Mouse (Mus musculus): ENCODE data around the gene Olfr575. TPM values are rescaled to one million over a fixed set of nuclear protein-coding genes. Genes with fewer than 3 reads are reported as not detected.

Olfr575 gene
- polyA plus RNA-seq (2012; rRNA removed), result not detected in 2 replicates

DNA sequence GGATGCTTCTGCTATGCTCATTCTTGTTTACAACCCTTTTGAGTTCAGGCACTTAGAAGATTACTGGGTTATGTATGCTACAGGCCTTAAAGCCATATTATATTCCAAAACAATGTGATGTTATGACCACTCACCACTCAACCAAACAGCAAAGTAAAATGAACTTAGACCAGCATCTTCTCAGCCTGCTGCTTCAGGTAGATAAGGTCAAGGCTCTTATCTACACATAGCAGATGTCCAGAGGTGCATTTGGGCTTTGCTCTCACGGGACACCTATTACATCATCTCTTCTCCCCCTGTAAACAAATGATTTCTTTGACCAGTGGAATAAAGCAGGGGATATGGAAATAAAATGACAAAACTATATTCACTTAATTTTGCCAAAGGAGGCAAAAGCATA lies at the start of gene Olfr575:
Olfr575 (minus strand) TSS at position 183 of the 400 bp plus-strand sequence.
- no peaks in the 10 kb centered on the region for H3K27me3 ChIP-seq (ENCODE audit: control insufficient read depth, insufficient read depth, low read length)
- no peak within 1 kb of the TSS for H3K4me3 ChIP-seq (ENCODE audit: control insufficient read depth, low read depth, low read length)
- H3K4me1 ChIP-seq (ENCODE audit: control insufficient read depth, insufficient read depth, low read length), result no peaks in the 10 kb centered on the region
- no peaks in the 10 kb centered on the region for H3K36me3 ChIP-seq (ENCODE audit: control insufficient read depth, insufficient read depth, low read length)
- no peak for TF ChIP-seq POLR2A (IDR thresholded peaks at IDR 0.05; ENCODE audit: control insufficient read depth, low read depth, low read length)
- TF ChIP-seq CTCF (IDR thresholded peaks at IDR 0.05; ENCODE audit: control insufficient read depth, insufficient read depth, insufficient replicate concordance, low read depth, low read length), result no peak
- H3K27ac ChIP-seq (ENCODE audit: control insufficient read depth, insufficient read depth, low read depth, low read length), result no peak within 1 kb of the TSS

DNA sequence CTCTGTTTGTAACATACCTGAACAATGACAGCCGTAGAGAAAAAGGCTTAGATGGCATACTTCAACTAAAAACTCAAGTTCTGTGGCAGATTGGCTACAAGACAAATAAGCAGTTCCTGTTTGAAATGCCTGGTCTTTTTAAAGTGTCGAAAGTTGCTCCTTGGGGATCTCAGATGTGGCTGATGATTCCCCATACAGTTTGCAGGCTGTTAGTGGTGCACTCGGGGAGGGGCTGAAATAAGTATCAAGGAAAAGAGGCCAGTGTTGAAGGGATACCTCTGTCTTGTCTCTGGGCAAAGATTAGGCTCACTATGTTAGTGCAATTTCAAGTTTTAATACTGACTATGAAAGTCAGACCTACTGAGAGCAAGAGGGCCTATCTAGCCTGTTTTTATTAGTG lies 30.6 kb upstream of the Olfr575 start, which contains the start of gene Olfr578:
Olfr578 (minus strand) TSS at position 101 of the 400 bp plus-strand sequence.
- no peak within 1 kb of the TSS for H3K4me3 ChIP-seq (ENCODE audit: control insufficient read depth, low read depth, low read length)
- no peaks in the 10 kb centered on the region for H3K36me3 ChIP-seq (ENCODE audit: control insufficient read depth, insufficient read depth, low read length)
- TF ChIP-seq CTCF (IDR thresholded peaks at IDR 0.05; ENCODE audit: control insufficient read depth, insufficient read depth, insufficient replicate concordance, low read depth, low read length), result no peak
- TF ChIP-seq POLR2A (IDR thresholded peaks at IDR 0.05; ENCODE audit: control insufficient read depth, low read depth, low read length), result no peak
- no peak within 1 kb of the TSS for H3K27ac ChIP-seq (ENCODE audit: control insufficient read depth, insufficient read depth, low read depth, low read length)
- no peaks in the 10 kb centered on the region for H3K27me3 ChIP-seq (ENCODE audit: control insufficient read depth, insufficient read depth, low read length)
- no peaks in the 10 kb centered on the region for H3K4me1 ChIP-seq (ENCODE audit: control insufficient read depth, insufficient read depth, low read length)

DNA sequence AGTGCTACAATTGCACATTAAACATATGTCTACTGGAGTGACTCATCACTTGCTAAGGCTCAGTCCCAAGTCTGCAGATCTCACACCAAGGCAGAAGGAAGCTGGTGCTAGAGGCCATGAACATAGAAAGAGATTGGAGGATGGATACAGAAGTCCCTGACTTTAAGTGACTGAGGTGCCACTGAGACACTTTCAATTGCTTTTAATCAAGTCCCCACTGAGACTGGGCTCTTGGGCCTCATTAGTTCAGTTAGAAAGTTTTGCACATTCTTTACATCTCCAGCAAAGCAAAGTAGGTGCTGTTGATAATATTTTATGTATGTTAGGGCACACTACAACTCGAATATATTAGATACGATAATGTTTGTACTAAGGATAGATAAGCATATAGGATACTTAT lies 17.3 kb upstream of the Olfr575 start, which contains the start of gene Olfr577:
Olfr577 (minus strand) TSS at position 101 of the 400 bp plus-strand sequence.
- Histone ChIP-seq H3K4me1 (ENCODE audit: control insufficient read depth, insufficient read depth, low read length) (no peaks in the 10 kb centered on the region), H3K27ac (ENCODE audit: control insufficient read depth, insufficient read depth, low read depth, low read length) (no peak within 1 kb of the TSS), H3K4me3 (ENCODE audit: control insufficient read depth, low read depth, low read length) (no peak within 1 kb of the TSS), H3K27me3 (ENCODE audit: control insufficient read depth, insufficient read depth, low read length) (no peaks in the 10 kb centered on the region), H3K36me3 (ENCODE audit: control insufficient read depth, insufficient read depth, low read length) (no peaks in the 10 kb centered on the region)
- no peak for TF ChIP-seq CTCF (IDR thresholded peaks at IDR 0.05; ENCODE audit: control insufficient read depth, insufficient read depth, insufficient replicate concordance, low read depth, low read length)
- TF ChIP-seq POLR2A (IDR thresholded peaks at IDR 0.05; ENCODE audit: control insufficient read depth, low read depth, low read length), result no peak

DNA sequence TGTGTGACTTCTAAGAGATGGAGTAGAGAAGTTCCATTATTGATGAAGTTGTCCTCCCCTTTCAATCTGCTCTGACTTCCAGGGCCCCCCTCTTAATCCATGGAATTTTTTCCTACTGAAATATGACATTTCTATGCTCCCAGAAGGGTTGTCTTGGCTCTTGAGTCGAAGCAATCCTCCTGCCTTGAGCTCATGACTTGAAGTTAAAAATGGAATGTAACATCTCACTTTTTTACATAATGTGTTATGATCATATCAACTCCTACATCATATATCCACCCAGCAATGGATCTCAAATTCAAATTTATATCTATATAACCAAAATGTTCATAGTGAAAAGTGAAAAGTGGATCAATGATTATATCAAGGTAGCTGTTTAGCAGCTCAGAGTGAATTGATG lies 15.8 kb upstream of the Olfr575 start:
- H3K27me3 ChIP-seq (ENCODE audit: control insufficient read depth, insufficient read depth, low read length), result no peaks in the 10 kb centered on the region
- H3K4me3 ChIP-seq (ENCODE audit: control insufficient read depth, low read depth, low read length), result no peak overlapping the region
- no peaks in the 10 kb centered on the region for H3K4me1 ChIP-seq (ENCODE audit: control insufficient read depth, insufficient read depth, low read length)
- no peak for TF ChIP-seq CTCF (IDR thresholded peaks at IDR 0.05; ENCODE audit: control insufficient read depth, insufficient read depth, insufficient replicate concordance, low read depth, low read length)
- TF ChIP-seq POLR2A (IDR thresholded peaks at IDR 0.05; ENCODE audit: control insufficient read depth, low read depth, low read length), result no peak
- no peaks in the 10 kb centered on the region for H3K36me3 ChIP-seq (ENCODE audit: control insufficient read depth, insufficient read depth, low read length)
- H3K27ac ChIP-seq (ENCODE audit: control insufficient read depth, insufficient read depth, low read depth, low read length), result no peak overlapping the region

DNA sequence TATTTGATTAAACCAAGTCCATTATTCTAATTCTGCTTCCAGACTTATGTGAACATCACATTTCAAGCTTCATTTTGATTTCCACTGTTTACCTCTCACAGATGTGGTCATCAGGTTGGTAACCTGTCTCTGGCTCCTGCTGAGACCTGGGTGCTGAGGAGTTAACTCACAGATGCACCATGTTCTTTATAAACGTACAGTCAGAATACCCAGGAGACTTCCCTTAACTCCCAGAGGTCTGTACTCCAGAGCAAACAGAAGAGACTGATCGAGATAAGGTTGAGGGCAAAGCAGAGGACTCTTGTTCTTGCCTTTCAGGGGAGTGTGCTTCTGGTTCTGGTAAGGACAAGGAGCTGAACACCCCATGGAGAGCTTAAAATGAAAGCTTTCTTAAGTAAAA lies 3.8 kb upstream of the Olfr575 start, which contains the start of gene Olfr576:
Olfr576 (plus strand) TSS at position 301 of the 400 bp plus-strand sequence.
- no peaks in the 10 kb centered on the region for H3K36me3 ChIP-seq (ENCODE audit: control insufficient read depth, insufficient read depth, low read length)
- H3K27ac ChIP-seq (ENCODE audit: control insufficient read depth, insufficient read depth, low read depth, low read length), result no peak within 1 kb of the TSS
- no peaks in the 10 kb centered on the region for H3K4me1 ChIP-seq (ENCODE audit: control insufficient read depth, insufficient read depth, low read length)
- H3K27me3 ChIP-seq (ENCODE audit: control insufficient read depth, insufficient read depth, low read length), result no peaks in the 10 kb centered on the region
- no peak within 1 kb of the TSS for H3K4me3 ChIP-seq (ENCODE audit: control insufficient read depth, low read depth, low read length)
- TF ChIP-seq CTCF (IDR thresholded peaks at IDR 0.05; ENCODE audit: control insufficient read depth, insufficient read depth, insufficient replicate concordance, low read depth, low read length) (no peak), POLR2A (IDR thresholded peaks at IDR 0.05; ENCODE audit: control insufficient read depth, low read depth, low read length) (no peak)

DNA sequence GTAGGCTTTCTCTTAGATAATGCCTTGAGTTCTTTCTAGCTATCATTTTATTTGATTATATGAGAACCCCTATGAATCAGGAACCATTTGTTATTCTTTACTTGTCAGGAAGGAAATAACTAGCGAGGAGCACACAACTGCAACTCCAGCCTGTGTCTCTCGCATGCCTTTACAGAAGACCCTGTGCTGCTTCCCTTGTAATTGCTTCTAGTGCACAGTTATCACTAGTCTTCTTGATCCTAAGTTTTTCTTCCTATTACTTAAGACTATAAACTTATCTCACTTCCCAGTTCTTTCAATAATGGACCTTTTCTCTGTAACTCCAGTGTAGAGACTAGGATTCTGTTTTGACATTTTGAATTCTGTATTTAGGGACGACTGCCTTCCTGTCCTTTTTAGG lies 438 bp downstream of the Olfr575 start:
- Histone ChIP-seq H3K4me1 (ENCODE audit: control insufficient read depth, insufficient read depth, low read length) (no peaks in the 10 kb centered on the region), H3K4me3 (ENCODE audit: control insufficient read depth, low read depth, low read length) (no peak overlapping the region), H3K36me3 (ENCODE audit: control insufficient read depth, insufficient read depth, low read length) (no peaks in the 10 kb centered on the region), H3K27ac (ENCODE audit: control insufficient read depth, insufficient read depth, low read depth, low read length) (no peak overlapping the region), H3K27me3 (ENCODE audit: control insufficient read depth, insufficient read depth, low read length) (no peaks in the 10 kb centered on the region)
- TF ChIP-seq CTCF (IDR thresholded peaks at IDR 0.05; ENCODE audit: control insufficient read depth, insufficient read depth, insufficient replicate concordance, low read depth, low read length), result no peak
- no peak for TF ChIP-seq POLR2A (IDR thresholded peaks at IDR 0.05; ENCODE audit: control insufficient read depth, low read depth, low read length)

DNA sequence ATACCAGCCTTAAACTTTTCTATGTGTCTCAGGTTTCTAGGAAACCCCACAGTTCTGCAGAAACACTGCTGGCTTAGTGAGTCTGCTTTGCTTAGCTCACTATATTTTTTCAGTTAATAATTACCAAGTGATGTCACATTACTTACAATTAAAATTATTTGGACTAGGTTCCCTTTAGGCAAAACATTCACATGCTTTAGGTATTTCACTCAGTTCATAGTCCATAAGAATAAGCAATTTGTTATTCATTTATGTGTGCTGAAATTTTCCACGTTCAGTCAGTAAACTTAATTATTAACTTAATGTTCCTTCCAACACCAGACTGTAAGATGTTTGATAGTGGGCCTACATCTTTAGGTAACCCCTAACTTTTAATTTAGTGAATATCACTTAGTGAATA lies 7.8 kb downstream of the Olfr575 start:
- Histone ChIP-seq H3K4me3 (ENCODE audit: control insufficient read depth, low read depth, low read length) (no peak overlapping the region), H3K4me1 (ENCODE audit: control insufficient read depth, insufficient read depth, low read length) (no peaks in the 10 kb centered on the region), H3K27me3 (ENCODE audit: control insufficient read depth, insufficient read depth, low read length) (no peaks in the 10 kb centered on the region), H3K27ac (ENCODE audit: control insufficient read depth, insufficient read depth, low read depth, low read length) (no peak overlapping the region), H3K36me3 (ENCODE audit: control insufficient read depth, insufficient read depth, low read length) (no peaks in the 10 kb centered on the region)
- TF ChIP-seq CTCF (IDR thresholded peaks at IDR 0.05; ENCODE audit: control insufficient read depth, insufficient read depth, insufficient replicate concordance, low read depth, low read length), result no peak
- TF ChIP-seq POLR2A (IDR thresholded peaks at IDR 0.05; ENCODE audit: control insufficient read depth, low read depth, low read length), result no peak

DNA sequence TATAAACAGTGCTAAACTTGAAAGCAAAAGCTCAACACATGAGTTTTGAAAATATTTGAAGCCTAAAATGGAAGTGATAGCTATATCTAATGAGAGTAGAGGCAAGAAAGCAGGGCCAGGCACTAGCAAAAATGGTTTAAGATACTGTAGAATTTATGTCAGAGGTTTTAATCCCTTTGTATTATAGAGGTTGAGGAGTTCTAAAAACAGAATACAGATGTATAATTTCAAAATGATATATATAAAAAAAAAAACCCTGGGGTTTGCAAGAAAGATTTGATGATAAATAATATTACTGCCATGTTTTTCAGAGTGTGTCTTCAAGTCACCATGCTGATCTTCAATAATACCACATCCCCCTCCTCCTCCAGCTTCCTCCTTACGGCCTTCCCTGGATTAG lies 10.4 kb downstream of the Olfr575 start, which contains the start of gene Olfr574:
Olfr574 (plus strand) TSS at position 301 of the 400 bp plus-strand sequence.
- Histone ChIP-seq H3K27me3 (ENCODE audit: control insufficient read depth, insufficient read depth, low read length) (no peaks in the 10 kb centered on the region), H3K4me1 (ENCODE audit: control insufficient read depth, insufficient read depth, low read length) (no peaks in the 10 kb centered on the region), H3K36me3 (ENCODE audit: control insufficient read depth, insufficient read depth, low read length) (no peaks in the 10 kb centered on the region), H3K4me3 (ENCODE audit: control insufficient read depth, low read depth, low read length) (no peak within 1 kb of the TSS), H3K27ac (ENCODE audit: control insufficient read depth, insufficient read depth, low read depth, low read length) (no peak within 1 kb of the TSS)
- TF ChIP-seq POLR2A (IDR thresholded peaks at IDR 0.05; ENCODE audit: control insufficient read depth, low read depth, low read length) (no peak), CTCF (IDR thresholded peaks at IDR 0.05; ENCODE audit: control insufficient read depth, insufficient read depth, insufficient replicate concordance, low read depth, low read length) (no peak)

Data from testis, adult 2 months (tissue).